Mouse (Mus musculus) myocyte (in vitro differentiated cells): ENCODE measurements at regions not wholly inside any gene's neighbourhood (a gene's known extent, or its start where the extent isn't known, plus 50 kb on each side); places are given as distances from the start of the nearest gene placed in this dataset.

Experiments
- H3K27me3 ChIP-seq: one replicate; pipeline ENCODE4 v1.6.1; 2011; ENCODE audit not compliant: control insufficient read depth, insufficient read depth, insufficient read length
- H3K36me3 ChIP-seq: one replicate; pipeline ENCODE4 v1.6.1; 2011; ENCODE audit not compliant: control insufficient read depth, insufficient read depth
- H3K4me2 ChIP-seq: one replicate; pipeline ENCODE4 v1.6.1; 2011; ENCODE audit warnings: low read depth, control low read depth
- H3K4me3 ChIP-seq: one replicate; pipeline ENCODE4 v1.5.1; 2011; ENCODE audit warnings: mild to moderate bottlenecking, control low read depth, moderate library complexity
- H3K79me2 ChIP-seq: one replicate; pipeline ENCODE4 v1.6.1; 2011; ENCODE audit not compliant: control insufficient read depth, insufficient read depth
- H3ac ChIP-seq: one replicate; pipeline ENCODE4 v1.6.1; 2011; ENCODE audit not compliant: control insufficient read depth, insufficient read length
- CEBPB ChIP-seq: IDR thresholded peaks from 2 replicates; pipeline ENCODE4 v1.6.1; 2011; ENCODE audit warnings: mild to moderate bottlenecking, moderate library complexity; ENCODE audit not compliant: poor library complexity, insufficient read depth, severe bottlenecking
- E2F4 ChIP-seq: IDR thresholded peaks from one replicate; pipeline ENCODE4 v1.6.1; 2011; ENCODE audit warnings: mild to moderate bottlenecking, control low read depth, moderate library complexity; ENCODE audit not compliant: insufficient read depth
- MAX ChIP-seq: IDR thresholded peaks from one replicate; pipeline ENCODE4 v1.6.1; 2011; ENCODE audit warnings: low read depth, mild to moderate bottlenecking, control low read depth
- MYOD1 ChIP-seq, 3 experiments: IDR thresholded peaks; one replicate each; pipeline ENCODE4 v1.6.1; 2011; ENCODE audit warnings: control low read depth in 2 of 3, low read depth in 2 of 3, mild to moderate bottlenecking in 2 of 3, moderate library complexity in 1 of 3; ENCODE audit not compliant: insufficient read length in 2 of 3, control insufficient read depth in 1 of 3
- MYOG ChIP-seq, 3 experiments: IDR thresholded peaks; one replicate each; pipeline ENCODE4 v1.6.1; 2011; ENCODE audit warnings: control low read depth in 2 of 3, low read depth in 2 of 3, mild to moderate bottlenecking in 2 of 3; ENCODE audit not compliant: insufficient read length in 2 of 3, control insufficient read depth in 1 of 3, insufficient read depth in 1 of 3
- POLR2A ChIP-seq: IDR thresholded peaks from one replicate; pipeline ENCODE4 v1.6.1; 2011; ENCODE audit warnings: low read depth, mild to moderate bottlenecking, control low read depth, moderate library complexity; ENCODE audit not compliant: insufficient read length
- POLR2AphosphoS2 ChIP-seq: IDR thresholded peaks from one replicate; pipeline ENCODE4 v1.6.1; 2011; ENCODE audit warnings: low read depth, control low read depth; ENCODE audit not compliant: insufficient read length
- REST ChIP-seq: IDR thresholded peaks from one replicate; pipeline ENCODE4 v1.6.1; 2011; ENCODE audit warnings: mild to moderate bottlenecking, control low read depth, moderate library complexity; ENCODE audit not compliant: insufficient read depth, insufficient read length
- SRF ChIP-seq: IDR thresholded peaks from one replicate; pipeline ENCODE4 v1.6.1; 2011; ENCODE audit warnings: low read depth; ENCODE audit not compliant: control insufficient read depth, insufficient read length
- TCF12 ChIP-seq: IDR thresholded peaks from one replicate; pipeline ENCODE4 v1.6.1; 2011; ENCODE audit warnings: mild to moderate bottlenecking, control low read depth; ENCODE audit not compliant: poor library complexity, insufficient read depth, severe bottlenecking
- TCF3 ChIP-seq: IDR thresholded peaks from one replicate; pipeline ENCODE4 v1.6.1; 2011; ENCODE audit warnings: low read depth, control low read depth; ENCODE audit not compliant: insufficient read length
- USF1 ChIP-seq: IDR thresholded peaks from one replicate; pipeline ENCODE4 v1.6.1; 2011; ENCODE audit warnings: low read depth, mild to moderate bottlenecking, control low read depth, moderate library complexity

DNA sequence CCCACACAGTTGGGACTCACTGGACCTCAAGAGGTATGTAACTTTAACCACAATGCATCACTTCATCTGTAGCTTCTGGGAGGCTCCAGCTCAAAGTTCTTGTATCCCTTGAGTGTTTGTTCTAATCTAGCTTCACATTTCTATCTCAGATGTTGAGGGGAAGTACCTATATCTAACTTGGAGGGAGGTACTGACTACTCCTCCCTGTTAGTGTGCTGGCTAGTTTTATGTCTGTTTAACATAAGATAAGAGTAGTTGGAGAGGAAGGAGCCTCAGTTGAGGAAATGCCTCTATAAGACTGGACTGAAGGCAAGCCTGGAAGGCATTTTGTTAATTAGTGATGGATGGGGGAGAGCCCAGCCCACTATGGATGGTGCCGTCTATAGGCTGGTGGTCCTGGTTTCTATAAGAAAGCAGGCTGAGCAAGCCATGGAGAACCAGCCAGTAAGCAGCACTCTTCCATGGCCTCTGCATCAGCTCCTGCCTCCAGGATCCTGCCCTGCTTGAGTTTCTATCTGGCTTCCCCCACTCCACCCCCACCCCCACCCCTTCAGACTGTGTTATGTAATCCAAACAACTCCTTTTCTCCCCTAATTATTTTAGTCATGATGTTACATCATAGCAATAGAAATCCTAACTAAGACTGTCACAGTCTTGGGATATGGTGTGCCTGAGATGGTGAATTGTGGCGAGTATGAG lies 135.7 kb upstream of the 4930535I16Rik start:
- H3K27me3 ChIP-seq, result no peaks in the 10 kb centered on the region
- H3K36me3 ChIP-seq, result no peaks in the 10 kb centered on the region
- TF ChIP-seq E2F4, result no peak
- TF ChIP-seq TCF12, result no peak
- TF ChIP-seq POLR2AphosphoS2, result no peak
- TF ChIP-seq CEBPB, result no peak
- TF ChIP-seq TCF3, result no peak
- TF ChIP-seq MYOD1 (IDR thresholded peaks at IDR 0.05; ENCODE audit: control insufficient read depth in 1 of 3, insufficient read length in 2 of 3, low read depth in 2 of 3), result no peak
- no peak for TF ChIP-seq USF1
- no peak for TF ChIP-seq POLR2A
- no peak for TF ChIP-seq MYOG (IDR thresholded peaks at IDR 0.05; ENCODE audit: control insufficient read depth in 1 of 3, insufficient read depth in 1 of 3, insufficient read length in 2 of 3, low read depth in 2 of 3)
- no peaks in the 10 kb centered on the region for H3K79me2 ChIP-seq
- H3ac ChIP-seq, result no peak overlapping the region
- no peak overlapping the region for H3K4me3 ChIP-seq
- no peak overlapping the region for H3K4me2 ChIP-seq

DNA sequence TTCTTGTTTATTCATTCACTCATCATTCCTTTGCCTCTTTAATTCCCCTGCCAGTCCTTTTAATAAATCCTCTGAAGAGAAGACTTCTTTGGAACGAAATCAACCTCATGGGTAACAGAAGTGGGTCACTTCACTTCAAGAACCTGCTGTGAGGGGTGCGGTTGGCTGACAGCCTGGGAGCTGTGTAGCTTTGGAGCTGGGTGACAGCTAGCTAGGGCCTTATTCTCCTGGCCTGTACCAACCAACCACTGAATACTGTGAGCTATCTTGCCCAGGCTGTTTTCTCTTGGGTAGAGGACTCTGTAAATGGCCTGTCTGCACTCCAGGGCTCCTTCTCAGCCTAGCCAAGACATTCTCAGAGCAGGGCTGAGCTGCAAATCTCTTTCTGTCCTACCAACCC lies 134.6 kb upstream of the 4930535I16Rik start:
- Histone ChIP-seq H3K79me2 (no peaks in the 10 kb centered on the region), H3K36me3 (no peaks in the 10 kb centered on the region), H3ac (no peak overlapping the region), H3K4me2 (no peak overlapping the region), H3K27me3 (no peaks in the 10 kb centered on the region), H3K4me3 (no peak overlapping the region)
- TF ChIP-seq POLR2AphosphoS2 (no peak), TCF12 (no peak), REST (no peak), USF1 (no peak), SRF (no peak), E2F4 (no peak), MYOG (IDR thresholded peaks at IDR 0.05; ENCODE audit: control insufficient read depth in 1 of 3, insufficient read depth in 1 of 3, insufficient read length in 2 of 3, low read depth in 2 of 3) (no peak), MYOD1 (IDR thresholded peaks at IDR 0.05; ENCODE audit: control insufficient read depth in 1 of 3, insufficient read length in 2 of 3, low read depth in 2 of 3) (no peak), MAX (no peak), TCF3 (no peak), POLR2A (no peak), CEBPB (no peak)

DNA sequence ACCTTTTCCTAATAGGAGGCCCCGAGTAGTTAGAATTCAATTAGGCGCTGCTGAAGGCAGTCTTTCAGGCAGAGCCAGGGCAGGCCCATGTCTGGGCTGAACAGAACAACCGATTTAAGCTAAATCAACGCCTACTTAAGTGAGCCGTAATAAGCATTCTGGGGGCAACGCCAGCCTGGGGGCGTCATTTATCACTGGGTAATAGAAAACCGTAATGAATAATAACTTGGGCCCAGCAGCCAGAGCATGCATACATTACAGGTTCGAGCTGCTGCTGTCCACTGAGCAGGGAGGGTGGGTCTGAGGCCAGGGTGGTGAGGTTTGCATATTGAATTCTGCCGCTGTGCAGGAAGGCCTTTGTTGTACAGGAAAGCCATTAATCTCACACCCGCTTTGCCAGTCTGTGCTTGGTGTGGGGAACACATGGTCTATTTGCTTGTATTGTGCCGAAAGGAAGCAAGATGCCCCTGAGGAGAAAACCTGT lies 130.6 kb upstream of the 4930535I16Rik start:
- Histone ChIP-seq H3ac (no peak overlapping the region), H3K79me2 (no peaks in the 10 kb centered on the region), H3K4me3 (no peak overlapping the region), H3K36me3 (no peaks in the 10 kb centered on the region), H3K4me2 (no peak overlapping the region), H3K27me3 (no peaks in the 10 kb centered on the region)
- no peak for TF ChIP-seq MAX
- TF ChIP-seq MYOD1 (IDR thresholded peaks at IDR 0.05; ENCODE audit: control insufficient read depth in 1 of 3, insufficient read length in 2 of 3, low read depth in 2 of 3), result no peak
- no peak for TF ChIP-seq TCF12
- TF ChIP-seq SRF, result no peak
- no peak for TF ChIP-seq MYOG (IDR thresholded peaks at IDR 0.05; ENCODE audit: control insufficient read depth in 1 of 3, insufficient read depth in 1 of 3, insufficient read length in 2 of 3, low read depth in 2 of 3)
- TF ChIP-seq REST, result no peak
- TF ChIP-seq USF1, result no peak
- no peak for TF ChIP-seq POLR2A
- no peak for TF ChIP-seq CEBPB
- TF ChIP-seq E2F4, result no peak
- TF ChIP-seq TCF3, result no peak
- TF ChIP-seq POLR2AphosphoS2, result no peak

DNA sequence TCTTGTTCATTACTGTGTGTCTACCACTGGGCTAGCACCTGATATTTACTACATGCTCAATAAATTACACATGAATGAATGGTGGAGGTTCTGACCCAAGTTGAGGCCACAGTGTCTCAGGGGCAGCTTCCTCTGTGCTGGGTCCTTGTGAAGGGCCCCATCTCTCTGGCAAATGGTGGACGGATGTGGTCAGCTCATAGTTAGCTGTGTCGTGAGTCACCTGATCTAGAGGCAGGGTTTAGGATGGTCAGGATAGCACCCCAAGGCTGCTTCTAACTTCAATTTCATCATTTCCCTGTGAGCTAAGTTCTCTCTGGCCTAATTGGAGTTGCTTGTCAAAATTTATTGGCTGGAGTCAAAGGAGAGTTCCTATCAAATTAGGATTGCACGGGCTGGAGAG lies 130.1 kb upstream of the 4930535I16Rik start:
- Histone ChIP-seq H3K4me3 (no peak overlapping the region), H3K27me3 (no peaks in the 10 kb centered on the region), H3K4me2 (no peak overlapping the region), H3ac (no peak overlapping the region), H3K36me3 (no peaks in the 10 kb centered on the region), H3K79me2 (no peaks in the 10 kb centered on the region)
- TF ChIP-seq POLR2A (no peak), SRF (no peak), MYOG (IDR thresholded peaks at IDR 0.05; ENCODE audit: control insufficient read depth in 1 of 3, insufficient read depth in 1 of 3, insufficient read length in 2 of 3, low read depth in 2 of 3) (no peak), TCF12 (no peak), E2F4 (no peak), MYOD1 (IDR thresholded peaks at IDR 0.05; ENCODE audit: control insufficient read depth in 1 of 3, insufficient read length in 2 of 3, low read depth in 2 of 3) (no peak), MAX (no peak)
